Mouse (Mus musculus) lung, embryonic 14.5 days (tissue): ENCODE measurements around the gene Prr22. TPM values are rescaled to one million over a fixed set of nuclear protein-coding genes. Genes with fewer than 3 reads are reported as not detected.

Experiments
- ATAC-seq: fragments of 200-750 bp; cut with Nextera tagmentation; 2 replicates; pipeline ENCODE4 v1.8.0; 2017; ENCODE audit warnings: mild to moderate bottlenecking, moderate TSS enrichment, moderate library complexity; ENCODE audit not compliant: insufficient read depth
- DNase-seq: peaks from one replicate; pipeline ENCODE4 v3.0.0-alpha.2; 2015
- H3K27ac ChIP-seq: fragments of 300-500 bp; sonication (generic); 2 replicates; pipeline ENCODE4 v1.5.1; 2014; ENCODE audit warnings: low read depth, mild to moderate bottlenecking, moderate library complexity
- H3K27me3 ChIP-seq: fragments of 300-500 bp; sonication (generic); 2 replicates; pipeline ENCODE4 v1.6.1; 2014; ENCODE audit warnings: low read length, control low read depth; ENCODE audit not compliant: insufficient read depth
- H3K36me3 ChIP-seq: fragments of 300-500 bp; sonication (generic); 2 replicates; pipeline ENCODE4 v1.6.1; 2014; ENCODE audit warnings: control low read depth; ENCODE audit not compliant: insufficient read depth
- H3K4me1 ChIP-seq: fragments of 300-500 bp; sonication (generic); 2 replicates; pipeline ENCODE4 v1.6.1; 2014; ENCODE audit warnings: antibody characterized with exemption, control low read depth; ENCODE audit not compliant: insufficient read depth
- H3K4me2 ChIP-seq: fragments of 300-500 bp; sonication (generic); 2 replicates; pipeline ENCODE4 v1.6.1; 2014; ENCODE audit warnings: mild to moderate bottlenecking
- H3K4me3 ChIP-seq: fragments of 300-500 bp; sonication (generic); 2 replicates; pipeline ENCODE4 v1.5.1; 2014; ENCODE audit warnings: low read depth, low read length
- H3K9ac ChIP-seq: fragments of 300-500 bp; sonication (generic); 2 replicates; pipeline ENCODE4 v1.6.1; 2014
- H3K9me3 ChIP-seq: fragments of 300-500 bp; sonication (generic); 2 replicates; pipeline ENCODE4 v1.6.1; 2016; ENCODE audit warnings: low read depth, low read length, control low read depth
- CTCF ChIP-seq: IDR thresholded peaks from 2 replicates; pipeline ENCODE4 v1.5.1; 2016; ENCODE audit warnings: antibody characterized with exemption, low read depth
- WGBS: fragments of 180-500 bp; shearing (Covaris S2); extraction: QIAGEN DNeasy Blood & Tissue Kit; methylation state at CpG from one replicate; pipeline ENCODE4 v1.1.7; 2014; 5-methylcytosine and 5-hydroxymethylcytosine counted together
- polyA plus RNA-seq: library from polyadenylated mRNA; unstranded; fragments of >200 nt; fragmentation: Nextera tagmentation; extraction: Ambion mirVana; gene quantifications from 2 replicates; pipeline ENCODE4 v1.2.1, GENCODE M21; 2014

The Prr22 gene
- polyA plus RNA-seq, 1 experiment from 2014 or later = 1.4 TPM

DNA sequence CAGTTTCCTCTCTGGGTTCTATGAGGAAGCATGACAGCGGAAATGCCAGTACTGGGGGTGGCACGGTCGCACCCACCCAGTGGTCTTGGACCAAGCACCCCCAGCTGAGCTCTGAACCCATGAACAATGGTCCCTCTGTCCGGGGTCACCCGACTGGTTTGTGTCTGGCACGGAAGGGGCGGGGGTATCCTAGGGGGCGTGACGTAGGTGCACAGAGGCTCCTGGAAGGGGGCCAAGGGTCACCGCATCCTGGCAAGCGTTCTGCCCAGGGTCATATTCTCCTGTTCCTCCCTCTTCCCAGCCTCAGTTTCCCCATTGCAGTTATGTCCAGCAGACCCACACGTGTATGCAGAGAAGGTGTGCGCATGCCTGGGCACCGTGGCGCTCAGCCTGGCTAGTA lies 16.6 kb upstream of the Prr22 start:
- Histone ChIP-seq H3K4me1 (no peaks in the 10 kb centered on the region; the same call in 1 of the 2 replicates), H3K9me3 (no peaks in the 10 kb centered on the region), H3K4me2 (peak overlapping the region; percentile 15; the same call in 1 of the 2 replicates), H3K4me3 (no peak overlapping the region), H3K36me3 (no peaks in the 10 kb centered on the region), H3K9ac (no peak overlapping the region), H3K27ac (no peak overlapping the region), H3K27me3 (peaks cover 73% of the 10 kb centered on the region)
- 27% methylated on average over 15 of the region's 15 CpGs for WGBS
- ATAC-seq (no peak), DNase-seq (no peak)
- no peak for TF ChIP-seq CTCF

DNA sequence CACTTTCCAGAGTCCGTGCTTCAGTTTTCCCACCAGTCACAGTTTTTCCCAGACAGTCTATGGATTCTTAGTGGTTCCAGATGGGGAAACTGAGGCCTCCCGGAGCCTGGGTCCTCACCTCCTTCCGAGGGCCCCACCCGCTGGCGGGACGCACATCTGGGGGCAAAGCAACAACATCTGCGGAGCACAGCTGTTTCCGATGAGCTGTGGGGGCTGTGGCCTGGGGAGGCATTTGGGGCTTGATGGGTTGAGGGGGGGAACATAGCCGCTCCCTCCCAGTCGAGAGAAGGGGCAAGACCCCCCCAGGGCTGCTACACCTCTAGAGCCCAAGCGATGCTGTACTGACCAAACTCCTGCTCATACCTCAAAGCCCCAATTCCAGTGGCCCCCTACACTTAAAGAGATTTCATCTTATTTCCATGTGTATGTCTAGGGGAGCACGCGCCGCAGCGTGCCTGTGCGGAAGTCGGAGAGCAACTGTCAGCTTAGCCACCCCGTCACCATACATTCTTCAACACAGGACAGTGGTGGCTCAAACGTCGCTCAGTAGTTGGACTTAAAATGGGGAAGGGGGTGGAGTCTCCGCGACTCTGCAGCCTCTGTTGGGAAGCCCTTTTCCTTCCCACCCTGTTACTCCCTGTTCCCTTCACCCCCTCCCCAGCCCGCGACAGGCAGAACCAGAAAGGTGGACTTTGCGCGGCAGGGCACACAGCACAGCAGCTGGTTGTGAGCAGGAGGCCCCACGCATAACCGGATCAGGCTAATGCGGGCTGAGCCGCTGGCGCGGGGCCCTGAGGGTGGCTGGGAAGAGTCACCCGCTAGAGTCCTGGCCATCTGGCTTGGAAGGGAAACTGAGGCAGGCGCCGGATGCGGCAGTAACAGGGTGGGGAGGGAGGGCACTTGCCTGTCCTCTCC lies 15.5 kb upstream of the Prr22 start:
- no peak overlapping the region for H3K9ac ChIP-seq
- no peak overlapping the region for H3K27ac ChIP-seq
- TF ChIP-seq CTCF = no peak
- no peaks in the 10 kb centered on the region for H3K36me3 ChIP-seq
- H3K27me3 ChIP-seq = peaks cover 73% of the 10 kb centered on the region
- H3K9me3 ChIP-seq = no peaks in the 10 kb centered on the region
- no peaks in the 10 kb centered on the region; the same call in 1 of the 2 replicates for H3K4me1 ChIP-seq
- WGBS = 14% methylated on average over 36 of the region's 36 CpGs
- DNase-seq (peak; percentile 54), ATAC-seq (no peak)
- H3K4me3 ChIP-seq = no peak overlapping the region
- peak overlapping the region; percentile 37; the same call in 1 of the 2 replicates for H3K4me2 ChIP-seq

DNA sequence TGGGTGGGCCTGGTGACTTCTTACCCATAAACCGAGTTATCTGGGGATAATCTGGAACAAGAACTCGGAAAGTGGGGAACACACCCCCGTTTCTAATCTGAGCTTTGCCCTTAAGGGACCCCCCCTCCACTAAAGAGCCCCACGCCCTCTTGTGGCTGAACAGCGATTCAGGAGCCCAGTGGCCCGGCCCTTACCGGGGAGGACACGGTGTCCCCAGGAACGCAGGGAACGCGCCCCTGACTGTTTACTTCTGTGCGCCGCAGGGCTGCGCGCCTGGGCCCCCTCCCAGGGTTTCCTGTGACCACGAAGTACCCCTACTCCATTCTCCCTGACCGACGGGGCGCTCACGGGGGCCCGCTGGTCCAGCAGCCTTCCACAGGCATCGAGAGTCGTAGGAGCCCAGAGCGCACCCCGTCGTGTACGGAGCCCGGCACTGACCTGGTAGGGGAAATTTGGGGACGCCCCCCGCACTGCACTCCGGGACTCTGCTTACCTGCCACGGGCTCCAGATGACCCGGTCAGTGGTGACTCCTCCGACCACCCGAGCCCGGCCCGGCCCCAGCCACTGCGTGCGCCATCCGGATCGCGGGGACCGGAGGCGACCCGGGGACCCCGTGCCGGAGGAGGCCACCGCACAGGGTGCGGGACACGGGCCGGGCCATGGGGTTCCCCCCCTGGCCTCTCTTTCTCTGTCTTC lies 13.2 kb upstream of the Prr22 start:
- DNase-seq (no peak), ATAC-seq (peak; percentile 21)
- under 1% methylated on average over 45 of the region's 51 CpGs for WGBS
- TF ChIP-seq CTCF = peak; percentile 56
- Histone ChIP-seq H3K4me3 (peak overlapping the region; percentile 56), H3K4me2 (peak overlapping the region; percentile 99), H3K36me3 (no peaks in the 10 kb centered on the region), H3K4me1 (no peaks in the 10 kb centered on the region; the same call in 1 of the 2 replicates), H3K27ac (no peak overlapping the region), H3K9me3 (no peaks in the 10 kb centered on the region), H3K9ac (peak overlapping the region; percentile 55), H3K27me3 (peaks cover 60% of the 10 kb centered on the region)

DNA sequence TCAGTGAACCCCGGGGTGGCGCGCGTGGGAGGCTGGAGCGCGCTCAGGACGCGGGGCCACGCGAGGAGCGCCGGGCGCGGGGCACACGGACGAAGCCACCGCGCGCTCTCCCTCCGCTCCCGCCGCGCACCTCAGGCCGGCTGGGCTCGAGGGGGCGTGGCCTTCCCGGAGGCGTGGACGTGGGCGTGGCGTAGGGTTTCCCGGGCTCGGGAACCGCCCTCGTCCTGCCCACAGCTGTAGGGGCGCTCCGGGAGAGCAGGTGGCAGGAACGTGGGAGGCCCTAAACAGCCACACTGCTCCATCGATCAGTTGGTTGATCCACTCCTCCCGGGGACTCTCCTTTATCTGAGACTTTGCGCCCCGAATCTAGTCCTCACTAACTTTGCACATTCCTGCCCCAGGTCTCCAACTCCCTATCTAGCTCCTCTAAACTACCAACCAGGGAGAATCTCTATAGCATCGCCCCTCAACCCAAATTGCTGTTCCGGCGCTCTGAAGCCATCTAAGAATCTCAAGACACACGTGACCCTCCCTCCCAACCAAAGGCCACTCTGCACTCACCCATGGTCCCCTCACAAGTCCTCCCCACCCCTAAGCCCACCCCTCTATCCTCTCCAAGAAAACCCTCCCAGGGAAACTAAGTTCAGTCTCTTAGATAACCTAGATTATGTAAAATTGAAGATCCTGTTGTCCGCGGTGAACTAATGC lies 12.5 kb upstream of the Prr22 start, which contains the start of gene Nrtn:
Gene Nrtn, minus strand, starts transcription at position 115 of the 708 bp plus-strand sequence.
- Histone ChIP-seq H3K9me3 (no peaks in the 10 kb centered on the region), H3K27me3 (peaks cover 53% of the 10 kb centered on the region), H3K4me1 (peaks cover 4% of the 10 kb centered on the region; the same call in 1 of the 2 replicates), H3K27ac (no peak within 1 kb of the TSS), H3K4me3 (peak within 1 kb of the TSS; percentile 56), H3K4me2 (peak within 1 kb of the TSS; percentile 99), H3K36me3 (no peaks in the 10 kb centered on the region), H3K9ac (peak within 1 kb of the TSS; percentile 55)
- WGBS = under 1% methylated on average over 48 of the region's 48 CpGs
- DNase-seq (peak; percentile 93), ATAC-seq (peak; percentile 68)
- TF ChIP-seq CTCF = no peak

DNA sequence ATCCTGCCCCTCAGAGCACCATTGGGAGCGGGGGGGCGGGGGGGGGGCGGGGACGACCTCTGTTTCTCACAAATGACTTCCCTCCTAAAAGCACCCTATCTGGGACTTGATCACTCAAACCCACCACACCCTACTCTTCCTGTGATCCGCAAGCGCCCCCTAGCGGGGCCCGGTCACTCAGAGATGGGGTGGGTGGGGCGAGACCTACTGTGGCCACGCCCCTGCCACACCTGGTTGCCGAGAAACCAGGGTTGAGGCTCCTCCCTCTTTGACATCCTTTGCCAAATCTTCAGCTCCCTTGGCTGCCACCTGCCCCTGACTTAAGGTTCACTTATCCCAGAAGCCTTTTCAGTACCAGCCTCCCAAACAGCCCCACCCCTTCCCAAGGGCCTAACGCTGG lies 11.9 kb upstream of the Prr22 start:
- Histone ChIP-seq H3K27ac (no peak overlapping the region), H3K9me3 (no peaks in the 10 kb centered on the region), H3K27me3 (peaks cover 47% of the 10 kb centered on the region), H3K4me1 (peaks cover 4% of the 10 kb centered on the region; the same call in 1 of the 2 replicates), H3K9ac (no peak overlapping the region), H3K4me2 (peak overlapping the region; percentile 99), H3K36me3 (no peaks in the 10 kb centered on the region), H3K4me3 (no peak overlapping the region)
- no peak for ATAC-seq
- peak; percentile 65 for DNase-seq
- 6% methylated on average over 12 of the region's 12 CpGs for WGBS
- TF ChIP-seq CTCF = peak; percentile 62

DNA sequence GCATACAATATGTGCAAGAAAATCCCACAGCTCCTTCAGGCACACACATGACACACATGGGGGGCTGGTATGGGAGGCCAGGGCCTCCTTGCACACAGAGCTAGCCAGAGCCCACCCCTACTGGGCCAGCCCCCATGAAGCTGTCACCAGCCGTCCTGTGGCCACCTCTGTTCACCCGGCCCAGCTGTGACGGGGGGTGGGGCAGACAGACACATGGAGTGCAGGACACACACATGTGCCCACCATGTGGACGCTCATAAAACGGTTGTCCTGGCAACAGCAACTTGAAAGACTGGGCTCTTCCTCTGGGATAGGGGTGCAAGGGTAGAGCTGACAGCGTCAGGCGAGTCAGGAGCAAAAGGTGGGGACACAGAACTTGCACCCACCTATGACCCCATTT lies 10.8 kb upstream of the Prr22 start:
- Histone ChIP-seq H3K27ac (no peak overlapping the region), H3K4me3 (no peak overlapping the region), H3K27me3 (peaks cover 36% of the 10 kb centered on the region), H3K4me2 (no peak overlapping the region), H3K9me3 (no peaks in the 10 kb centered on the region), H3K4me1 (peaks cover 4% of the 10 kb centered on the region; the same call in 1 of the 2 replicates), H3K36me3 (no peaks in the 10 kb centered on the region), H3K9ac (no peak overlapping the region)
- ATAC-seq (no peak), DNase-seq (no peak)
- WGBS = 35% methylated on average over 7 of the region's 7 CpGs
- TF ChIP-seq CTCF = no peak
